Mouse (Mus musculus) neural tube, embryonic 11.5 days (tissue): Measurements from ENCODE around the gene Cebpg. TPM values are rescaled to one million over a fixed set of nuclear protein-coding genes. Genes with fewer than 3 reads are reported as not detected.

Source experiments
- ATAC-seq: fragments of 200-750 bp; cut with Nextera tagmentation; 2 replicates; pipeline ENCODE4 v1.8.0; 2017; ENCODE audit warnings: moderate number of reproducible peaks, mild to moderate bottlenecking, moderate TSS enrichment, moderate library complexity; ENCODE audit not compliant: insufficient read depth, low FRiP score, low TSS enrichment
- DNase-seq: peaks from one replicate; pipeline ENCODE4 v3.0.0-alpha.2; 2015; ENCODE audit warnings: low spot score
- H3K27ac ChIP-seq: fragments of 300-500 bp; sonication (generic); 2 replicates; pipeline ENCODE4 v1.5.1; 2014; ENCODE audit warnings: low read depth, mild to moderate bottlenecking, low read length
- H3K27me3 ChIP-seq: fragments of 300-500 bp; sonication (generic); 2 replicates; pipeline ENCODE4 v1.6.1; 2014; ENCODE audit warnings: mild to moderate bottlenecking, low read length, mixed read lengths; ENCODE audit not compliant: control insufficient read depth, insufficient read depth
- H3K36me3 ChIP-seq: fragments of 300-500 bp; sonication (generic); 2 replicates; pipeline ENCODE4 v1.6.1; 2014; ENCODE audit warnings: mild to moderate bottlenecking, low read length, moderate library complexity, mixed read lengths; ENCODE audit not compliant: control insufficient read depth, insufficient read depth
- H3K4me1 ChIP-seq: fragments of 300-500 bp; sonication (generic); 2 replicates; pipeline ENCODE4 v1.6.1; 2014; ENCODE audit warnings: low read length, mixed read lengths; ENCODE audit not compliant: control insufficient read depth, insufficient read depth
- H3K4me2 ChIP-seq: fragments of 300-500 bp; sonication (generic); 2 replicates; pipeline ENCODE4 v1.6.1; 2014; ENCODE audit warnings: low read depth, mild to moderate bottlenecking, moderate library complexity
- H3K4me3 ChIP-seq: fragments of 300-500 bp; sonication (generic); 2 replicates; pipeline ENCODE4 v1.5.1; 2014; ENCODE audit warnings: low read depth, low read length
- H3K9ac ChIP-seq: fragments of 300-500 bp; sonication (generic); 2 replicates; pipeline ENCODE4 v1.6.1; 2014; ENCODE audit warnings: mild to moderate bottlenecking, low read length
- H3K9me3 ChIP-seq: fragments of 300-500 bp; sonication (generic); 2 replicates; pipeline ENCODE4 v1.6.1; 2016; ENCODE audit warnings: low read length; ENCODE audit not compliant: control insufficient read depth
- WGBS: fragments of 180-500 bp; shearing (Covaris S2); extraction: QIAGEN DNeasy Blood & Tissue Kit; methylation state at CpG from one replicate; pipeline ENCODE4 v1.1.7; 2014; 5-methylcytosine and 5-hydroxymethylcytosine counted together
- polyA plus RNA-seq: library from polyadenylated mRNA; unstranded; fragments of >200 nt; fragmentation: Nextera tagmentation; extraction: Ambion mirVana; gene quantifications from 2 replicates; pipeline ENCODE4 v1.2.1, GENCODE M21; 2014

Gene Cebpg
- polyA plus RNA-seq, 1 experiment from 2014 or later = 37.5 TPM

DNA sequence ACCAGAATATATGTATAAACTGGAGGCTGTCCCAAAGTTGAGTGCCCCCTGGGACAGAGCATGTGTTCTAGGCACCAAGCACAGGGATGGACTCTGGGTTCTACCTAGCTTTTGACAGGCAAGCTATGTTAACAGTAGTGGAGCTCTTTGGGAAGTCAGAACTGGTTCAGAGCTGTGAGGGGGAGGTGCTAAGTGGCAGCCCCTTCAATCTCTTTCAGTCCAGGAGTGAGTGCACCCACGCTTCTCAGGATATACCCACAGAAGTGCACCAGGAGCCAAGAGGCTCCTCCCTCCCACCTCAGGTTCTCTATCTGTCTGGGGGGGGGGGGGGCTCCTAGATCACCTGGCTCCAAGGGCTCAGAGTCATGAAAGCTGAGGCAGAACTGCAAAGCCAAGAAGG is 31.9 kb downstream of the Cebpg start:
- no peak for ATAC-seq

DNA sequence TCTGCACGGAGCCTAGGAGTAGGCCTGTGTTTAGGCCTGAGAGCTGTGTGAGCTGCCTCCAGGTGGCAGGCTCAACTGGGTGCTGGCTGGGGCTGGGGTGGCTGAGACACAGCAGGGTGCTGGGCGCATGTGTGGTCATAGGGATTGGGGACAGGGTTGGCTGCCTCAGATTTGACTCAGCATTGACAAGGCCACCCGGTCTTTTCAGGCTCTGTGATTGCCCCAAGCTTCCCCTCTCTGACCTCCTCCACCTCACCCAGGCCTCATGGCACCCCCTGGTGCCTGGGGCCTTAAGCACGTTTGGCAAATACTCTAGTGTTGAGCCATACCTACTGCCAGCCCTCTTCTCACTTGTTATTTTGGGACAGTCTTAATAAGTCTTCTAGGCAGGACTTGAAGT is 33.1 kb downstream of the Cebpg start:
- Histone ChIP-seq H3K36me3 (no peaks in the 10 kb centered on the region), H3K9ac (no peak overlapping the region), H3K4me1 (no peaks in the 10 kb centered on the region), H3K4me3 (no peak overlapping the region), H3K9me3 (no peaks in the 10 kb centered on the region), H3K27ac (no peak overlapping the region), H3K27me3 (no peaks in the 10 kb centered on the region), H3K4me2 (no peak overlapping the region)
- WGBS = 86% methylated on average over 4 of the region's 4 CpGs
- DNase-seq (no peak), ATAC-seq (no peak)

More for the DNA sequence above, 31.9 kb downstream of the Cebpg start:
- H3K36me3 ChIP-seq = no peaks in the 10 kb centered on the region
- WGBS = 75% methylated on average over 1 of the region's 1 CpGs
- no peak for DNase-seq
- H3K27ac ChIP-seq = no peak overlapping the region
- no peak overlapping the region for H3K4me2 ChIP-seq
- H3K9ac ChIP-seq = no peak overlapping the region
- no peaks in the 10 kb centered on the region for H3K4me1 ChIP-seq
- H3K4me3 ChIP-seq = no peak overlapping the region
- no peaks in the 10 kb centered on the region for H3K27me3 ChIP-seq
- H3K9me3 ChIP-seq = no peaks in the 10 kb centered on the region

DNA sequence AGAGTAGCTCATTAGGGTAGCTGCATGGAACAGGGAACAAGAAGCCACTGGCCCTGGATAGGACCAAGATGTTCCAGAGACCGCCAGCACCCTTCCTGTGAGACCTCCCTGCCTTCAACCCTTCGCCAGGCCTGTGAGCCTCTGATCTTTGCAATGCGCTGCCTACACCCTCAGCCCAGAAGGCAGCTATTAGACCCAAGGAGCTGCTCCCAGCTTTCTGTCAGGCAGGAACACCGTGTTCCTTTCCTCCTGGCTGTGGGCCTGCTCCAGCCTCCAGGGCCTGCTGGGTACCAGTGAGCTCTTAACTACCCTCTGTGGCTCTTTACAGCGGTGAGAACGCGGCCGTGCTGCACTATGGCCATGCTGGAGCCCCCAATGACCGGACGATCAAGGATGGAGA is 35.0 kb downstream of the Cebpg start:
- H3K4me3 ChIP-seq = no peak overlapping the region
- no peaks in the 10 kb centered on the region for H3K4me1 ChIP-seq
- no peak overlapping the region for H3K27ac ChIP-seq
- no peaks in the 10 kb centered on the region for H3K27me3 ChIP-seq
- no peaks in the 10 kb centered on the region for H3K9me3 ChIP-seq
- WGBS = 76% methylated on average over 10 of the region's 10 CpGs
- no peaks in the 10 kb centered on the region for H3K36me3 ChIP-seq
- no peak for ATAC-seq
- H3K4me2 ChIP-seq = no peak overlapping the region
- no peak for DNase-seq
- no peak overlapping the region for H3K9ac ChIP-seq

DNA sequence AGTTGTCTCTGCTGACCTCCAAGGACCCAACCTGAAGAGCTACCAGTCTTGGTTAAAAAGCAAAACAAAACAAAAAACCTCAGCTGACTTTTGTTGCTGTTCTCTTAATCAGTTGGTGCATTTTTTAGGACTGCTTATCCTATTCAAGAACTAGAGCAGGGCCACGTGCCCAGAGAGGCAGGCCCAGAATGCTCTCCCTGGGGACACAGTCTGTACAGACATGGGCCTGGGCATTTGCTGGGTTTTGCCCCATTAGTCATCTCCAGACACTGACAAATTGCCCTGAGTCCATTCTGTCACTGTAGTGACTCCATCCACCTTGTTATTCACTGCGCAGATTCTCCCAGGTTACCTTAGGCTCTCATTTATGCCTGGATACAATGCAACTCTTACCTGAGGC is 41.1 kb downstream of the Cebpg start:
- ATAC-seq = no peak
- no peak overlapping the region for H3K4me3 ChIP-seq
- no peak for DNase-seq
- H3K36me3 ChIP-seq = no peaks in the 10 kb centered on the region
- no peaks in the 10 kb centered on the region for H3K4me1 ChIP-seq
- H3K4me2 ChIP-seq = no peak overlapping the region
- no peak overlapping the region for H3K9ac ChIP-seq
- WGBS = 83% methylated on average over 2 of the region's 2 CpGs
- H3K9me3 ChIP-seq = no peaks in the 10 kb centered on the region
- no peak overlapping the region for H3K27ac ChIP-seq
- no peaks in the 10 kb centered on the region for H3K27me3 ChIP-seq

DNA sequence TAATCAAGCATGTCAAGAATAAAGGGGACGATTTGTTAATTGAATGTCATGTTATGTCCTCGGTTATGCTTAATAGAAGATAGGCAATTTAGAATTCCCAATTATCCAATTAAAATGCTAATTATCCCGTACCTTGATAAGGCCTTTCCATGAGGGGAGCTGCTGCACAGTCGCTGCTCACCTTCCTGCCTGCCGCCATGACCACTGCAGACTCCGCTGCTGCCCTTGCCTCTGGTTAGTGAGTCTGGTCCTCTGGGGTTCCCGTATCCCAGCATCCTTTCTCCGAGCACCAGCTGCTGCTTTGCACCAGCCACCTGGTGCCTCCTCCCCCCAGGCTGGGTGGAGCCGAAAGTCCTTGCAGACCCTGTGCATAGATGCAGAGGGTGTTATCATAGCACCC is 43.1 kb downstream of the Cebpg start:
- Histone ChIP-seq H3K27me3 (no peaks in the 10 kb centered on the region), H3K36me3 (no peaks in the 10 kb centered on the region), H3K4me3 (no peak overlapping the region), H3K4me1 (no peaks in the 10 kb centered on the region), H3K9ac (no peak overlapping the region), H3K4me2 (no peak overlapping the region), H3K9me3 (no peaks in the 10 kb centered on the region), H3K27ac (no peak overlapping the region)
- ATAC-seq = no peak
- peak; percentile 46 for DNase-seq
- WGBS = 66% methylated on average over 9 of the region's 9 CpGs

DNA sequence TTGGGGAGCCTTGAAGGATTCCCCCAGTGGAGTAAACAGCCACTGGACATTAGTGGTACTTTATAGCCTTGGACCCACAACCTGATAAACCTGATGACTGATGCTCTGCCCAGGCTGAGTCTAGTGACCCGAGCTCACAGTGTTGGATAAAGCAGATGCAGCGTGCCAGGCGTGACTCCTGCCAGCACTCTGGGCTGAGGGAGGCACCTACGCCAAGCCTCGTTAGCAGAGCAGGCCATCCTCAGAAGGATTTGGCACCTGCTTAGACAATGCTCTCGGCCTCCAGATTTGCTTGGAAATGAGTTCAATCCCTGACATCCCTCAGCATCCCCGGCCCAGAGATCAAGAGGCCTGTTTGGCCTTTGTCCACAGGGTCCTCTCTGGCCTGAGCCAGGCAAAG is 49.7 kb downstream of the Cebpg start:
- 91% methylated on average over 7 of the region's 7 CpGs for WGBS
- H3K9me3 ChIP-seq = no peaks in the 10 kb centered on the region
- no peaks in the 10 kb centered on the region for H3K36me3 ChIP-seq
- ATAC-seq = no peak
- H3K4me3 ChIP-seq = no peak overlapping the region
- H3K27ac ChIP-seq = no peak overlapping the region
- H3K4me2 ChIP-seq = no peak overlapping the region
- no peaks in the 10 kb centered on the region for H3K4me1 ChIP-seq
- DNase-seq = no peak
- no peak overlapping the region for H3K9ac ChIP-seq
- H3K27me3 ChIP-seq = no peaks in the 10 kb centered on the region

DNA sequence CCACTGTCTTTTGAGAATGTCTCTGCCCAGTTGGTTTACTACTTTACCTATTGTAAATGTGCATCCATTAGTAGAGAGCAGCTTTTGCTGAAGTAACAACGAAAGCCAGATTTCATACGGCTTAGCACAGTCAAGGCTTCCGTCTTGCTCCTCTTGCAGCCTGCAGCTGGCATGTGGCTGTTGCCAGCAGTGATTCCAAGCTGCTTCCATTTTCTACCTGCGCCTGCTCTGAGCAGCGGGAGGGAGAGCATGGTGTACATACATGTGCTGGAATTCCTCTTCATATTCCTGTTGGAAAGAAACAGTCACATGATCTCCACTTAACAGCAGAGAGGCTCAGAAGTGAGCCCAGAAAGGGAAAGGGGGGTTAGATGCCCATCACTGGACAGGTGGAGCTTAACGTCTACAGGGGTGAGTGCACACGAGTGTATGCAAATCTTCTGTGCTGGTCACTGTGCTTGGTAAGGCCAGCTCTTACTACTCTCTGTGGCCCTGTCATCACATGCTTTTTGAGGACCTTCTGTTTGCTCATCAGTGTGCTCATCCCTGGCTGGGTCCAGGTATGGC is 53.1 kb downstream of the Cebpg start:
- H3K4me3 ChIP-seq = no peak overlapping the region
- no peak overlapping the region for H3K9ac ChIP-seq
- DNase-seq (no peak), ATAC-seq (no peak)
- H3K4me1 ChIP-seq = no peaks in the 10 kb centered on the region
- WGBS = 78% methylated on average over 7 of the region's 7 CpGs
- H3K4me2 ChIP-seq = no peak overlapping the region
- no peak overlapping the region for H3K27ac ChIP-seq
- H3K9me3 ChIP-seq = no peaks in the 10 kb centered on the region
- no peaks in the 10 kb centered on the region for H3K27me3 ChIP-seq
- H3K36me3 ChIP-seq = no peaks in the 10 kb centered on the region

DNA sequence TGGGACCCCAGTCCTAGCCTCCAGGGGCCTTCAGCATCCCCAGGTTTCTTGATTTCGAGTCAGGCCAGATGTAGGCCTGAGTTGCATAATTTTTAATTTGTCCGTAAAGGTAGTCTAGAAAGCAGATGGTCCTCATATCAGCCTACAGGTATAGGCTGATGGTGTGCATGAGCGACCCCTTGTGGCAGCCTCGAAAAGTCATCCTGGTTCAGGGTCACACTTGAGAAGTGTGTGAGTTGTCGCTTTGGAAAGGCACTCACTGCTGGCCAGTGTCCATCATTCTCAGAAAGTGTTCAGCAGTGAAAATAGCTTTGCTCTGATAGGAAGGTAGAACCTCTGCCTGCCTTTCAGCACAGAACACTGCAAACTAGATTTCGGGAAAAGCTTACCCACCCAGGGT is 55.5 kb downstream of the Cebpg start:
- WGBS = 48% methylated on average over 6 of the region's 6 CpGs
- DNase-seq = peak; percentile 37
- ATAC-seq = no peak

More for the DNA sequence above, 55.5 kb downstream of the Cebpg start:
- no peak overlapping the region for H3K4me2 ChIP-seq
- no peak overlapping the region for H3K4me3 ChIP-seq
- no peak overlapping the region for H3K9ac ChIP-seq
- H3K27me3 ChIP-seq = no peaks in the 10 kb centered on the region
- no peaks in the 10 kb centered on the region for H3K36me3 ChIP-seq
- H3K9me3 ChIP-seq = no peaks in the 10 kb centered on the region
- no peaks in the 10 kb centered on the region for H3K4me1 ChIP-seq
- H3K27ac ChIP-seq = no peak overlapping the region
